Mouse (Mus musculus) bone marrow macrophage, adult 2 months (primary cell): ENCODE data around the gene Xcl1.

ENCODE experiments used
- CTCF ChIP-seq: IDR thresholded peaks from 2 replicates; pipeline ENCODE4 v1.5.1; 2012; ENCODE audit warnings: low read depth, mild to moderate bottlenecking, low read length, moderate library complexity
- POLR2A ChIP-seq: IDR thresholded peaks from 2 replicates; pipeline ENCODE4 v1.6.1; 2012; ENCODE audit warnings: mild to moderate bottlenecking, low read depth, low read length, borderline replicate concordance

DNA sequence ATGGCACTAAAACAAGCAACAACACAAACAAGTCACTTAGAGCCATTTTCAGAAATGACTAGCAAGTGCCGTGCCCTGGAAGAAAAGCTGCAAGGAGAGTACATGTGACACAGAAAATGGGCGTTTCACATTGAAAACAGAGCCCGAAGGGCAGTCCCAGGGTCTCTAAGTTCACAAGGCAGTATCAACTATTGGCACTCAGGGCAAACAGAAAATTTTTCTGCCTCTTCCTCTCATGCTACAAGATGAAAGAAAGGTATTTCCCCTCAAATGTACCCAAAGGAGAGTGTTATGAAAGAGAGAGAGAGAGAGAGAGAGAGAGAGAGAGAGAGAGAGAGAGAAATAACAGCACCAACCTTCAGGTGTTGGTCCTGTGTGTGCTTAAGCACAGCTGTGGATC, 53.4 kb downstream of the Xcl1 start:
- TF ChIP-seq POLR2A = no peak
- TF ChIP-seq CTCF = no peak
